Mouse (Mus musculus) layer of hippocampus, postnatal 25 days (tissue): ENCODE results near the gene Ets1. TPM values are rescaled to one million over a fixed set of nuclear protein-coding genes. Genes with fewer than 3 reads are reported as not detected.

ENCODE experiments used
- DNase-seq, 2 experiments: peaks; one replicate each; pipeline ENCODE4 v3.0.0; 2022; ENCODE audit warnings: mixed read lengths in 2 of 2, low spot score in 1 of 2; ENCODE audit errors: extremely low spot score in 1 of 2
- total RNA-seq, 2 experiments: library from RNA; stranded (reverse); gene quantifications; 2 replicates each; pipeline ENCODE4 v1.2.3; 2021

Ets1 gene
- total RNA-seq, 2 experiments from 2014 or later = 10.4 to 12.1 TPM

GRCm38 (mm10) chr9:32749721-32750480 lies 113.9 kb downstream of the Ets1 start:
- DNase-seq = no peak

GRCm38 (mm10) chr9:32752602-32753001 lies 116.6 kb downstream of the Ets1 start:
- DNase-seq = no peak

GRCm38 (mm10) chr9:32754311-32754710 lies 118.3 kb downstream of the Ets1 start:
- no peak for DNase-seq

- no peak for DNase-seq
Measured at GRCm38 (mm10) chr9:32756002-32756401, 120.0 kb downstream of the Ets1 start.

- no peak for DNase-seq
Measured at GRCm38 (mm10) chr9:32758280-32758905, 122.4 kb downstream of the Ets1 start.

- no peak for DNase-seq
Measured at GRCm38 (mm10) chr9:32760649-32761157, 124.7 kb downstream of the Ets1 start.

- DNase-seq = no peak
Measured at GRCm38 (mm10) chr9:32761326-32761725, 125.3 kb downstream of the Ets1 start.

- DNase-seq = peak in 1 of 2 experiments; percentile 8
Measured at GRCm38 (mm10) chr9:32764374-32764773, 128.4 kb downstream of the Ets1 start.

GRCm38 (mm10) chr9:32765123-32765522 lies 129.1 kb downstream of the Ets1 start:
- DNase-seq = no peak

GRCm38 (mm10) chr9:32778866-32779265 lies 142.8 kb downstream of the Ets1 start:
- no peak for DNase-seq

- DNase-seq = no peak
Measured at GRCm38 (mm10) chr9:32782391-32783092, 146.5 kb downstream of the Ets1 start.

GRCm38 (mm10) chr9:32787091-32787490 lies 151.1 kb downstream of the Ets1 start:
- DNase-seq = no peak

- no peak for DNase-seq
Measured at GRCm38 (mm10) chr9:32787615-32788014, 151.6 kb downstream of the Ets1 start.

GRCm38 (mm10) chr9:32789306-32789705 lies 153.3 kb downstream of the Ets1 start:
- DNase-seq = no peak

GRCm38 (mm10) chr9:32791699-32792098 lies 155.7 kb downstream of the Ets1 start:
- DNase-seq = no peak

- DNase-seq = no peak
Measured at GRCm38 (mm10) chr9:32798171-32798570, 162.2 kb downstream of the Ets1 start.

GRCm38 (mm10) chr9:32806106-32806505 lies 170.1 kb downstream of the Ets1 start:
- DNase-seq = no peak
